Mouse (Mus musculus): Measurements from ENCODE around the gene Tmem127. TPM values are rescaled to one million over a fixed set of nuclear protein-coding genes. Genes with fewer than 3 reads are reported as not detected.
"Not testable (repeated sequence)": the region's sequence is repeated elsewhere in the genome, so short reads cannot be mapped to it uniquely, and the experiment has no call there.

The Tmem127 gene
- polyA plus RNA-seq, 1 experiment from 2014 or later, result 29.0 TPM

DNA sequence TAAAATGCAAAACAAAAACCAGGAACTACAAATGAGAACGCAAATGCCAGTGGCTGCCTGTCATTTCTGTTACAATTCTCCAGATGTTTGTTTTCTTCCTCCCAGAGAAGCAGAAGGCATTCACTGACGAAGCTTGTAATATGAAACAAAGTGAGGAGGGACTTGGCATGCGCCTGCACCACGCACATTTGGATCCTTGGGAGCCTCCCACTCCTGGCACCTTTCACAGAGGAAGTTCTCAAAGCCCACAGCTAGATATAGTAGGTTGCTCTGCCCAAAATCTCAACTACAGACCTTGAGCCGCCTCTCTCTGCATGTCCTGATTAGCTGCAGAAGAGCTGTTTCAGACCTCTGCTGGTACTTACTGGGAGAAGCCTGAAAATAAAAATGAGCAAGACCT is 11.6 kb downstream of the Tmem127 start:
- H3K4me2 ChIP-seq (replicated peaks; ENCODE audit: low read depth, low read length), result no peak overlapping the region
- no peak overlapping the region for H3K27ac ChIP-seq (ENCODE audit: low read length)
- peaks cover 40% of the 10 kb centered on the region for H3K36me3 ChIP-seq (ENCODE audit: insufficient read depth, low read length)
- 75% methylated on average over 5 of the region's 5 CpGs for WGBS
- H3K27me3 ChIP-seq (ENCODE audit: insufficient read depth, low read length), result no peaks in the 10 kb centered on the region
- ATAC-seq (ENCODE audit: low FRiP score, low TSS enrichment), result no peak
- no peak overlapping the region for H3K9ac ChIP-seq (replicated peaks; ENCODE audit: low read length)
- no peaks in the 10 kb centered on the region; the same call in 1 of the 2 replicates for H3K4me1 ChIP-seq (ENCODE audit: insufficient read depth, low read length)
- H3K9me3 ChIP-seq (ENCODE audit: low read length), result no peaks in the 10 kb centered on the region
- no peak overlapping the region for H3K4me3 ChIP-seq (ENCODE audit: low read length)

DNA sequence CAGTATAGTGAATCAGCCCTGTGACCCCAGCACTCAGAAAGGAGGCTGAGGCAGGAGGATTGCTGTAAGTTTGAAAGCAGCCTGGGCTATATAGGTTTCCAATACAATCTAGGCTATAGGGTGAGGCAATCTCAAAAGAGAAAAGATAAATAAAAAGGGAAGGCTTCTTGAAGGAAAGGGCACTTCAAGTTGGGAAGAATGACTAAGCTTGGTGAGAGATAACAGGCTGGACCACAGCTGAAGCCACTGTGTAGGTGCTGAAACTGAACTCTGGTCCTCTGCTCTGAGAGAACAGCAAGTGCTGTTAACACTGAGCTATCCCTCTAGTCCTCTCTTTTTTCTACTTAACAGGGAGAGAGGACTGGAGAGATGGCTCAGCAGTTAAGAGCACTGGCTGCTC is 14.8 kb downstream of the Tmem127 start:
- H3K27ac ChIP-seq (ENCODE audit: low read length), result no peak overlapping the region
- no peaks in the 10 kb centered on the region for H3K27me3 ChIP-seq (ENCODE audit: insufficient read depth, low read length)
- no peaks in the 10 kb centered on the region for H3K9me3 ChIP-seq (ENCODE audit: low read length)
- no peaks in the 10 kb centered on the region for H3K4me1 ChIP-seq (ENCODE audit: insufficient read depth, low read length)
- no peak overlapping the region for H3K9ac ChIP-seq (replicated peaks; ENCODE audit: low read length)
- no peak overlapping the region for H3K4me2 ChIP-seq (replicated peaks; ENCODE audit: low read depth, low read length)
- H3K4me3 ChIP-seq (ENCODE audit: low read length), result no peak overlapping the region
- peaks cover 23% of the 10 kb centered on the region for H3K36me3 ChIP-seq (ENCODE audit: insufficient read depth, low read length)
- no peak for ATAC-seq (ENCODE audit: low FRiP score, low TSS enrichment)

DNA sequence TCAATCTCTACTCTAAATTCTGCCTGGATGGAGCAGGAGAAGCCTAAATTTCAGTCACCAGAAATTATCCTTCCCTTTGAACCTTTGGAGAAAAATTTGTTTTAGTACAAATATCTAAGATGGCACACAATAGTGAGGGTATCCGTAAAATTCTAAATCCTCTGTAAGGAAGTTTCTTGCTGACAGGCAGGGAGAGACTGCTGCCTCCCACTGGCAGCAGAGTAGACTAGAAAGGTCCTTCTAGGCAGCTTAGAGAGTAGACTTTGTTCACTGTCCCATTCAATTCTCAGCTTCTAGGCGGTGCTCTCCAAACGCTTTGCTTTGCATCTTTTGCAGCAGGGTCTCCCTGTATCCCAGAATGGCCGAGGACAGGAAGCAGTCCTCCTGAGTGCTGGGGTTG is 20.1 kb downstream of the Tmem127 start:
- Histone ChIP-seq H3K4me1 (ENCODE audit: insufficient read depth, low read length) (peaks cover 3% of the 10 kb centered on the region), H3K4me2 (replicated peaks; ENCODE audit: low read depth, low read length) (no peak overlapping the region), H3K36me3 (ENCODE audit: insufficient read depth, low read length) (no peaks in the 10 kb centered on the region), H3K4me3 (ENCODE audit: low read length) (no peak overlapping the region), H3K9me3 (ENCODE audit: low read length) (no peaks in the 10 kb centered on the region), H3K9ac (replicated peaks; ENCODE audit: low read length) (no peak overlapping the region), H3K27ac (ENCODE audit: low read length) (no peak overlapping the region), H3K27me3 (ENCODE audit: insufficient read depth, low read length) (no peaks in the 10 kb centered on the region)
- no peak for ATAC-seq (ENCODE audit: low FRiP score, low TSS enrichment)
- 54% methylated on average over 4 of the region's 4 CpGs for WGBS

DNA sequence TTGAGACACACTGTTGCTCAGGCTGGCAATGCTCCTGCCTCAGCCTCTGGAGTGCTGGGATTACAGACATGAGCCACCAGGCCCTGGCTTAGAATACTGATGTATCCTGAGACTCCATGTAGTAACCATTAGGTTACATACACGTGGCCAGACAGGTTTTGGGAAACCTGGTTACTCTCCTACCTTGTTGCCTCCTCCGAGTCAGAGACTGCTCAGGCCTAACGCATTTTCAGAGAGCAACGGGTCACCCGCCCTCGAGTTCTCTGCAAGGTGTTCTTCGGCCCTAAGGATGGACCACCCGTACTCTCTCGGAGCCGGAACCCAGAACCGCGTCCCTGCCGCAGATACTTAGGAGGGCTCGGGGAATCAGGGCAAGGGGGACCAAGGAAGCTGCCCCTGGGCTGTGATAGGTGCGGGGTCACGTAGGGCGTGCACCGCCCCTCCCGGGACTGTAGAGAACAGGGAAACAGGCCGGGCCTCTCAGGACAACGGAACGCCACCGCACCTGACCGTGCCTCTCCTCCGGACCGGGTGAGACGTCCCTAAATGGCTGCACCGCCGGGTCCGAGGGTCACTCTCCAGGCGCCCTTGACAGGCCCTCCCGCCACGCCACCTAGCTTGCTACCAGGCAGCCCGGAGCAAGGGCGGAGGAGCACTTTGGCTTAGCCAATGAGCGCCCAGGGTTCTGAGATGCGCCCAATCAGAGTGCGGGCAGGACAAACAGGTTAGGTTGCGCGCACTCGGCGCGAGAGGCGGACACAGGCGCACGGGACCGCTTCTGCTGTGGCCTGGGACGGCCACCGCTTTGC is 22.0 kb downstream of the Tmem127 start, which contains the start of gene Stard7:
Gene Stard7, plus strand, starts transcription at position 728 of the 809 bp plus-strand sequence.
- peak within 1 kb of the TSS; percentile 89 for H3K9ac ChIP-seq (replicated peaks; ENCODE audit: low read length)
- H3K9me3 ChIP-seq (ENCODE audit: low read length), result no peaks in the 10 kb centered on the region
- H3K36me3 ChIP-seq (ENCODE audit: insufficient read depth, low read length), result no peaks in the 10 kb centered on the region
- peaks cover 3% of the 10 kb centered on the region for H3K4me1 ChIP-seq (ENCODE audit: insufficient read depth, low read length)
- peak within 1 kb of the TSS; percentile 97 for H3K4me3 ChIP-seq (ENCODE audit: low read length)
- under 1% methylated on average over 45 of the region's 49 CpGs for WGBS
- no peaks in the 10 kb centered on the region for H3K27me3 ChIP-seq (ENCODE audit: insufficient read depth, low read length)
- H3K4me2 ChIP-seq (replicated peaks; ENCODE audit: low read depth, low read length), result peak within 1 kb of the TSS; percentile 79
- peak within 1 kb of the TSS; percentile 99 for H3K27ac ChIP-seq (ENCODE audit: low read length)
- ATAC-seq (ENCODE audit: low FRiP score, low TSS enrichment), result peak; percentile 99

DNA sequence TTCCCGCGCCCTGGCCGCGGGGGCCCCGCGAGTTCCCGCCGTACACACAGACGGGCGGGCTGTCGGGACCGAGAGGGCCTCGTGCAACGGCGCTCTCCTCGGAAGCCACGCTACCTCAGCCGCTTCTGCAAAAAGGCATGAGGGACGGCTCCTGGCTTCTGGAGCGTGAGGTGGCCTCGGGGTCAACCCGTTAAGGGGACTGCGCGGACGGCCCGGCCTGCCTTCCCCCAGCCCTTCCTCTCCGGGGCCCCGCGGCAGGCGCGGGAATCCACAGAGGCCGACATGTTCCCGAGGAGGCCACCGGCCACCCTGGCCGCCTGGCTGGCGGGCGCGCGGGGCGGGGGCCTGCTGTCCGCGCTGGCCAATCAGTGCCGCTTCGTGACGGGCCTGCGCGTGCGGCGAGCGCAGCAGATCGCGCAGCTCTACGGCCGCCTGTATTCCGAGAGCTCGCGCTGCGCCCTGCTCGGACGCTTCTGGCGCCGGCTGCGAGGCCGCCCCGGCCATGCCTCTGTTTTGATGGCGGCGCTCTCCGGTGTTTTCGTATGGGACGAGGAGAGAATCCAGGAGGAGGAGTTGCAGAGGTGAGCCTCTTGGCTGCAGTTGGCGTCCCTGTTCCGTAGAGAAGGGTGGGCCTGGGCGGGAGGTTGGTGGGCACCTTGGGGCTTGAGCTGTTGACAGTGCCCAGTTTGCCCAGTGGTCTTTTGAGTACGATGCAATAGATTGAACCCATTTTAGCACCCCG is 22.8 kb downstream of the Tmem127 start:
- H3K9ac ChIP-seq (replicated peaks; ENCODE audit: low read length), result peak overlapping the region; percentile 89
- no peaks in the 10 kb centered on the region for H3K27me3 ChIP-seq (ENCODE audit: insufficient read depth, low read length)
- H3K4me1 ChIP-seq (ENCODE audit: insufficient read depth, low read length), result peaks cover 6% of the 10 kb centered on the region
- peak overlapping the region; percentile 99 for H3K27ac ChIP-seq (ENCODE audit: low read length)
- no peaks in the 10 kb centered on the region for H3K9me3 ChIP-seq (ENCODE audit: low read length)
- no peaks in the 10 kb centered on the region for H3K36me3 ChIP-seq (ENCODE audit: insufficient read depth, low read length)
- H3K4me3 ChIP-seq (ENCODE audit: low read length), result peak overlapping the region; percentile 97
- H3K4me2 ChIP-seq (replicated peaks; ENCODE audit: low read depth, low read length), result peak overlapping the region; percentile 79
- under 1% methylated on average over 70 of the region's 75 CpGs for WGBS
- peak; percentile 96 for ATAC-seq (ENCODE audit: low FRiP score, low TSS enrichment)

DNA sequence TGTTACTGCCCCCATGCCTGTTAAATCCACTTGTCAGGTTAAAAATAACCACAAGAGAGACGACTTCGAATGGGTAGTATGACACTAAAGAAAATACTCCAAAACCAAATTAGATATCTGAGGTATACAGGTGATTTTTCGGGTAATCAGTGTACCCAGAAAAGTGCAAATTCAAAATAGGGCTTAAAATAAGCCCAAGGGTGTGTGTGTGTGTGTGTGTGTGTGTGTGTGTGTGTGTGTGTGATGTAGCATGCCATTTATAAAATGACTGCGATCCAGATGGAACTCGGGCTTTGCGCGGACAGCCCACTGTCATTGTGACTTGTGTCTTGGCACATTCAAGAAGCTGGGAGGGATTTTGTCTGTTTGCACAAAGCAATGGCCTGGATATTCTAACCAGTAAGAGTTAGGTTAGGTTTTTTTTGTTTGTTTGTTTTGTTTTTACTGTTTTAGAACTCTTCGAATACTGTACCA is 23.4 kb downstream of the Tmem127 start:
- H3K4me2 ChIP-seq (replicated peaks; ENCODE audit: low read depth, low read length), result peak overlapping the region; percentile 79
- WGBS, result 10% methylated on average over 8 of the region's 8 CpGs
- ATAC-seq (ENCODE audit: low FRiP score, low TSS enrichment), result no peak

DNA sequence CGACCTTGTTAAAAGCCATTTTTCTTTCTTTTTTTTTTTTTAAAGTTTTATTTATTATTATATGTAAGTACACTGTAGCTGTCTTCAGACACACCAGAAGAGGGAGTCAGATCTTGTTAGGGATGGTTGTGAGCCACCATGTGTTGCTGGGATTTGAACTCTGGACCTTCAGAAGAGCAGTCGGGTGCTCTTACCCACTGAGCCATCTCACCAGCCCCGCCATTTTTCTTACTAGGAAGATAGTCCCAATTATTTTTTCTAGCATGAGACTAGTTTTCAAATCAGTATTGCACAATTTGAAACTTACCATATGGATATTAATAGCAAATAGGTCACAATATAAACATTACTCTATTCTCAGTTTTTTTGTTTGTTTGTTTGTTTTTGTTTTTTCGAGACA is 24.3 kb downstream of the Tmem127 start:
- not testable (repeated sequence) for H3K4me1 ChIP-seq (ENCODE audit: insufficient read depth, low read length); H3K27me3 ChIP-seq (ENCODE audit: insufficient read depth, low read length); ATAC-seq (ENCODE audit: low FRiP score, low TSS enrichment); H3K9ac ChIP-seq (replicated peaks; ENCODE audit: low read length); H3K36me3 ChIP-seq (ENCODE audit: insufficient read depth, low read length); H3K4me3 ChIP-seq (ENCODE audit: low read length); H3K27ac ChIP-seq (ENCODE audit: low read length); H3K9me3 ChIP-seq (ENCODE audit: low read length)
- peak overlapping the region; percentile 79 for H3K4me2 ChIP-seq (replicated peaks; ENCODE audit: low read depth, low read length)
- 86% methylated on average over 4 of the region's 4 CpGs for WGBS

More for the DNA sequence above, 23.4 kb downstream of the Tmem127 start:
- Histone ChIP-seq H3K4me3 (ENCODE audit: low read length) (peak overlapping the region; percentile 97), H3K36me3 (ENCODE audit: insufficient read depth, low read length) (no peaks in the 10 kb centered on the region), H3K27ac (ENCODE audit: low read length) (peak overlapping the region; percentile 99), H3K27me3 (ENCODE audit: insufficient read depth, low read length) (no peaks in the 10 kb centered on the region), H3K4me1 (ENCODE audit: insufficient read depth, low read length) (peaks cover 7% of the 10 kb centered on the region), H3K9ac (replicated peaks; ENCODE audit: low read length) (peak overlapping the region; percentile 89), H3K9me3 (ENCODE audit: low read length) (no peaks in the 10 kb centered on the region)

DNA sequence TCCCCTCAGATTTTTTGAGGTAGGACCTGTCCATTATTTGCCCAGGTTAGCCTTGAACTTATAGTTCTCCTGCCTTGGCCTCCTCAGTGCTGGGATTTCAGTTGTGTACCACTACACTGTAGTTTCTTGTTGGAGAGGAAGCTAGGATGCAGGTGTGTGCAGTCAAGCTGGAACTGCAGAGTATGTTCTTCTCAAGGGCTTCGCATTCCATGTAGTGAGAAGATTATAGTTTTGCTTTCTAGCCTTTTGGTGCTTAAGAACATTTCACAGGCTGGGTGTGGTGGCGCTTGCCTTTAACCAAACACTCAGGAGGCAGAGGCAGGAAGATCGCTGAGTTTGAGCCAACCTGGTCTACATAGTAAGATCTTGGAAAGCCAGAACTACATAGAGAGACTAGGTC is 25.1 kb downstream of the Tmem127 start:
- no peaks in the 10 kb centered on the region for H3K27me3 ChIP-seq (ENCODE audit: insufficient read depth, low read length)
- no peak for ATAC-seq (ENCODE audit: low FRiP score, low TSS enrichment)

DNA sequence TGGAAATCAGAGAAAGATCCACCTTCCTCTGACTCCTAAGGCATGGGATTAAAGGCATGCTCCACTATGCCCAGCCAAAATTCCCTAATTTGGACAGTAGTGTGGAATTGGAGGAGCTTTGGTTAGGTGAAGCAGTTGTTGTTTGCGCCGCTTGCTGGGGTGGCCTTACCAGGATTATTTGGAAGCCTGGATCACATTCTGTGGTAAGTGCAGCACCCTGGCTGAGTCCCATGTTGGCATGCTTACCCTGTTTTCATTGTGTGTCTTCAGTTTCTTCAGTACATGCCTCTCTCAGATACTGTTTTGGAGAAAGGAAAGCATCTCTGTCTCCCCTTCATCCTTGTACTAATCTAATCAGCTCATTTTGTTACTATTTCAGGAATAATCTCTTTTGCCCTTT is 26.9 kb downstream of the Tmem127 start:
- no peak overlapping the region for H3K27ac ChIP-seq (ENCODE audit: low read length)
- no peaks in the 10 kb centered on the region for H3K36me3 ChIP-seq (ENCODE audit: insufficient read depth, low read length)
- no peak overlapping the region for H3K4me2 ChIP-seq (replicated peaks; ENCODE audit: low read depth, low read length)
- peaks cover 7% of the 10 kb centered on the region for H3K4me1 ChIP-seq (ENCODE audit: insufficient read depth, low read length)
- WGBS, result 90% methylated on average over 2 of the region's 2 CpGs
- no peak overlapping the region; the same call in 1 of the 2 replicates for H3K9ac ChIP-seq (replicated peaks; ENCODE audit: low read length)
- ATAC-seq (ENCODE audit: low FRiP score, low TSS enrichment), result no peak
- no peak overlapping the region for H3K4me3 ChIP-seq (ENCODE audit: low read length)
- H3K27me3 ChIP-seq (ENCODE audit: insufficient read depth, low read length), result no peaks in the 10 kb centered on the region
- no peaks in the 10 kb centered on the region for H3K9me3 ChIP-seq (ENCODE audit: low read length)

More for the DNA sequence above, 25.1 kb downstream of the Tmem127 start:
- H3K9ac ChIP-seq (replicated peaks; ENCODE audit: low read length), result no peak overlapping the region
- H3K4me1 ChIP-seq (ENCODE audit: insufficient read depth, low read length), result peaks cover 7% of the 10 kb centered on the region
- H3K9me3 ChIP-seq (ENCODE audit: low read length), result no peaks in the 10 kb centered on the region
- H3K4me3 ChIP-seq (ENCODE audit: low read length), result no peak overlapping the region
- no peak overlapping the region for H3K27ac ChIP-seq (ENCODE audit: low read length)
- H3K36me3 ChIP-seq (ENCODE audit: insufficient read depth, low read length), result no peaks in the 10 kb centered on the region
- no peak overlapping the region for H3K4me2 ChIP-seq (replicated peaks; ENCODE audit: low read depth, low read length)
- WGBS, result 93% methylated on average over 3 of the region's 3 CpGs
